ENCODE assay signal across 9 mouse cellular contexts in the genomic region with DNA sequence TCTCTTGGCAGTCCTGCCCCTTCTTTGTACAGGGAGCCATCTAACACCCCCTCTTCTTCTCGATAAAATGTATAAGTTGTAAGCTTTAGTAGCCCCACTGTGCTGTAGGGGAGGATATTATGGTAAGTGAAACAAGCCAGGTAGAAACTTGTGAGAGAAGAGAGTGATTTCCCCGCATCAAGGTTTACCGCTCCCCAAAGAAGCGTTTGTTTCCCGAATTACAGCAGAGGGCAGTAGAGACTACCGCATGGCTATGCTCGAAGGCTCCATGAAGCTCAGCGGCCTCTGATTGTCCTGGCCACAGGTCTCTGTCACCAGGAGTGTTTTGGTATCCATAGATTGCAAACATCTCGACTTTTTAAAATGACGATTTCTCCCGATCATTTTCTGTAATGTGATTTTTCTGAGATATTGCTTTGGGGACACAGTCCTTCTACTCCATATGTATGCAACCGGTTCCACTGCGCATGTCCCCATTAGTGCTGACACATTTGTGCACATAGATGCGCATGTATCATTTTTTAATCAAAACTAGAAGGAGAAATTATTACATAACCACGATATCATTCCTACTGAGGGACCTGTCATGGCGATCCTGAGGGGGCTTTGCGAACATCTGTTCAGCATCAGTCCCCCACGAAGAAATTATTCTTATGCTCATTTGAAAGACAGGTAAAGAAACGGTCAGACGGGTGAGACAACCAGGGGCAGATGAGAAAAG. TPM values are rescaled to one million over a fixed set of nuclear protein-coding genes. Genes with fewer than 3 reads are reported as not detected.
DNase-seq lines count a peak whose midpoint lies in the region; ATAC-seq and TF ChIP-seq lines count a peak whose summit lies in the region.
"Had no signal": no experiment of that assay in that cellular context is flagged by ENCODE, and none has a peak within 500 bp of the region (broad histone marks: within the 10 kb centered on the region; RNA-seq: fewer than 3 reads in every experiment).

No protein-coding gene starts in this region.

- ATAC-seq in frontal cortex, adult (ENCODE audit: low TSS enrichment): peak; percentile 96

- H3K9me3 ChIP-seq in heart, embryonic 10.5 days: 0 out of 2 replicates have a peak, but pooled peaks cover 2% of the 10 kb centered on the region
- H3K9me3 ChIP-seq in CH12.LX (replicated peaks; ENCODE audit: low read length): no peaks in the 10 kb centered on the region
- H3K9me3 ChIP-seq: G1E had no signal

- in situ Hi-C loops in CH12.LX (cut with MboI; ENCODE audit: low pct_ligation_motif_present, low pct_unique_long_range_greater_than_20kb, low sequenced_read_pairs): loop anchor here (5.0 to 10.0 kb wide), 4 partner anchors 121 to 538 kb away; no protein-coding TSS in a partner anchor

- H3K27me3 ChIP-seq in heart, adult 2 months (ENCODE audit: control insufficient read depth, insufficient read depth, low read length): peaks cover 3% of the 10 kb centered on the region; the same call in 1 of the 2 replicates
- H3K27me3 ChIP-seq in heart, embryonic 10.5 days (ENCODE audit: insufficient read depth, poor library complexity, severe bottlenecking): peaks cover 65% of the 10 kb centered on the region
- no peaks in the 10 kb centered on the region for H3K27me3 ChIP-seq in CH12.LX (replicated peaks)

- TF ChIP-seq CTCF in heart, adult 2 months (IDR thresholded peaks at IDR 0.05): peak; percentile 85
- peak; percentile 72 to 97 for TF ChIP-seq CTCF in CH12.LX (conservative IDR thresholded peaks at IDR 0.05 in 1 of 2, IDR thresholded peaks at IDR 0.05 in 1 of 2; ENCODE audit: low read depth in 2 of 2, low read length in 2 of 2)

- TF ChIP-seq EP300 in heart, adult 2 months (IDR thresholded peaks at IDR 0.05; ENCODE audit: insufficient read depth, low read depth, low read length): no peak
- TF ChIP-seq EP300 in CH12.LX (IDR thresholded peaks at IDR 0.05; ENCODE audit: low read length): no peak

- WGBS in heart, adult 2 months: 34% methylated on average over 20 of the region's 20 CpGs
- 30% methylated on average over 20 of the region's 20 CpGs for WGBS in heart, embryonic 10.5 days

- DNase-seq in heart, adult 2 months: no peak
- DNase-seq in heart, embryonic 10.5 days (ENCODE audit: low spot score): no peak
- peak; percentile 61 for DNase-seq in CH12.LX (ENCODE audit: extremely low read depth)
- DNase-seq in cerebellum, adult 18-20 months: peak; percentile 67 to 75
- DNase-seq in left cerebral cortex, postnatal 14 days (ENCODE audit: low spot score in 2 of 2): peak; percentile 31 to 48
- DNase-seq in neural tube, embryonic 10.5 days (ENCODE audit: extremely low spot score, low spot score): peak; percentile 53
- DNase-seq in gastrocnemius, postnatal 25 days: no peak

- intact Hi-C loops in heart, adult 2 months (cut with DNase I): loop anchor here (1.0 to 10.0 kb wide), 4 partner anchors 118 to 738 kb away; no protein-coding TSS in a partner anchor
- intact Hi-C loops in left cerebral cortex, postnatal 14 days (cut with DNase I): loop anchor here (1.0 to 5.0 kb wide), 4 partner anchors 121 to 545 kb away; no protein-coding TSS in a partner anchor

- TF ChIP-seq RAD21 in CH12.LX (IDR thresholded peaks at IDR 0.05; ENCODE audit: low read depth, low read length): peak; percentile 96

- H3K27ac ChIP-seq in heart, adult 2 months: no peak overlapping the region
- H3K27ac ChIP-seq in heart, embryonic 10.5 days: no peak overlapping the region
- H3K27ac ChIP-seq in CH12.LX (ENCODE audit: insufficient read depth, low read depth): no peak overlapping the region

- no peak overlapping the region for H3K4me2 ChIP-seq in CH12.LX (ENCODE audit: insufficient read depth, low read depth, poor library complexity, severe bottlenecking)

- H3K4me1 ChIP-seq in heart, adult 2 months (ENCODE audit: control insufficient read depth, insufficient read depth, low read length): no peaks in the 10 kb centered on the region
- peaks cover 11% of the 10 kb centered on the region for H3K4me1 ChIP-seq in heart, embryonic 10.5 days
- H3K4me1 ChIP-seq in CH12.LX (ENCODE audit: control insufficient read depth in 1 of 2, insufficient read depth in 2 of 2): peaks cover 2 to 8% of the 10 kb centered on the region in 2 experiments

- no peaks in the 10 kb centered on the region for H3K79me2 ChIP-seq in heart, adult 2 months (replicated peaks; ENCODE audit: control insufficient read depth, insufficient read depth, low read length)
- no peaks in the 10 kb centered on the region for H3K79me2 ChIP-seq in CH12.LX (replicated peaks; ENCODE audit: control insufficient read depth, extremely low read depth, insufficient read depth, poor library complexity, severe bottlenecking)

- H3K4me3 ChIP-seq in heart, adult 2 months: no peak overlapping the region
- H3K4me3 ChIP-seq in heart, embryonic 10.5 days: no peak overlapping the region
- no peak overlapping the region for H3K4me3 ChIP-seq in CH12.LX (replicated peaks in 1 of 3; ENCODE audit: low read depth in 2 of 3, low read length in 2 of 3, poor library complexity in 1 of 3)

- H3K36me3 ChIP-seq in heart, adult 2 months (ENCODE audit: control insufficient read depth, insufficient read depth, low read length): no peaks in the 10 kb centered on the region
- no peaks in the 10 kb centered on the region for H3K36me3 ChIP-seq in heart, embryonic 10.5 days
- no peaks in the 10 kb centered on the region for H3K36me3 ChIP-seq in CH12.LX (replicated peaks in 1 of 2; ENCODE audit: control insufficient read depth in 1 of 2, insufficient read depth in 1 of 2, low read length in 1 of 2)
- H3K36me3 ChIP-seq: G1E had no signal

- no peak for TF ChIP-seq POLR2A in heart, adult 2 months (IDR thresholded peaks at IDR 0.05; ENCODE audit: insufficient read depth, low read depth, low read length)
- no peak for TF ChIP-seq POLR2A in CH12.LX (IDR thresholded peaks at IDR 0.05; ENCODE audit: low read depth, low read length)

- H3K9ac ChIP-seq in heart, adult 2 months (ENCODE audit: low read depth, low read length): no peak overlapping the region
- H3K9ac ChIP-seq in CH12.LX (ENCODE audit: insufficient read depth, low read depth): no peak overlapping the region

- dilution Hi-C loops in CH12.LX (cut with MboI; ENCODE audit: extremely low pct_ligation_motif_present, extremely low pct_unique_long_range_greater_than_20kb, low sequenced_read_pairs): no loop called here

TF ChIP-seq in CH12.LX, 34 proteins besides CTCF, POLR2A, EP300 and RAD21 (continues in another document):
- TF ChIP-seq NELFE (IDR thresholded peaks at IDR 0.05; ENCODE audit: low read depth, low read length) (no peak), MAZ (IDR thresholded peaks at IDR 0.05; ENCODE audit: low read depth, low read length) (no peak), UBTF (IDR thresholded peaks at IDR 0.05; ENCODE audit: low read depth, low read length) (no peak), MXI1 (IDR thresholded peaks at IDR 0.05; ENCODE audit: low read depth, low read length) (no peak), IRF4 (IDR thresholded peaks at IDR 0.05; ENCODE audit: low read depth, low read length) (no peak), MAX (IDR thresholded peaks at IDR 0.05; ENCODE audit: low read length) (peak; percentile 50; the same call in 1 of the 2 replicates), BHLHE40 (IDR thresholded peaks at IDR 0.05; ENCODE audit: low read depth, low read length) (no peak), MYC (IDR thresholded peaks at IDR 0.05; ENCODE audit: low read depth, low read length) (0 out of 2 replicates have a peak, but pooled peaks have one; percentile 49), KAT2A (IDR thresholded peaks at IDR 0.05; ENCODE audit: insufficient replicate concordance, low read length) (no peak), E2F4 (IDR thresholded peaks at IDR 0.05; ENCODE audit: insufficient replicate concordance, low read depth, low read length) (no peak), ZMIZ1 (IDR thresholded peaks at IDR 0.05; ENCODE audit: low read depth, low read length) (no peak), ZKSCAN1 (IDR thresholded peaks at IDR 0.05; ENCODE audit: borderline replicate concordance, low read depth, low read length) (no peak), JUN (IDR thresholded peaks at IDR 0.05; ENCODE audit: insufficient read depth, low read depth, low read length) (no peak), MAFK (IDR thresholded peaks at IDR 0.05; ENCODE audit: insufficient replicate concordance, low read length) (no peak), PAX5 (IDR thresholded peaks at IDR 0.05; ENCODE audit: low read length) (no peak), POLR2AphosphoS2 (IDR thresholded peaks at IDR 0.05; ENCODE audit: low read depth, low read length) (no peak), JUND (conservative IDR thresholded peaks at IDR 0.05; ENCODE audit: low read depth, low read length) (no peak), SMC3 (IDR thresholded peaks at IDR 0.05; ENCODE audit: low read depth, low read length) (peak; percentile 96), CHD1 (IDR thresholded peaks at IDR 0.05; ENCODE audit: low read depth, low read length) (no peak), HCFC1 (IDR thresholded peaks at IDR 0.05; ENCODE audit: low read depth, low read length) (no peak)

RNA-seq across cellular contexts. Expression of a gene that starts 13.7 kb away (rescaled TPM):
- 100 to 1,000 TPM; 136 to 161 TPM for total RNA-seq in heart, adult 2 months (2021)
- polyA plus RNA-seq in heart, adult 2 months (2012; rRNA removed): 57.6 and 101 TPM in 2 replicates
- polyA plus RNA-seq in heart, embryonic 10.5 days (2016; fragmentation: Nextera tagmentation; extraction: Ambion mirVana): 705 and 1,033 TPM in 2 replicates
- total RNA-seq in CH12.LX (2012; rRNA removed) (3,603 and 3,941 TPM in 2 replicates), CH12.LX (2014; rRNA removed) (8,076 and 8,441 TPM in 2 replicates)
- polyA plus RNA-seq in CH12.LX (2012; ENCODE audit: insufficient read length, low read depth): 6,953 and 7,125 TPM in 2 replicates
- 100 to 1,000 TPM; 157 to 166 TPM for total RNA-seq in left cerebral cortex, postnatal 14 days (2021)
- total RNA-seq in gastrocnemius, postnatal 25 days (2021): 100 to 1,000 TPM; 103 to 105 TPM

RNA-seq across cellular contexts. Expression of a gene that starts 26.7 kb away (rescaled TPM):
- total RNA-seq in heart, adult 2 months (2021): not detected
- polyA plus RNA-seq in heart, adult 2 months (2012; rRNA removed): not detected in 2 replicates
- polyA plus RNA-seq in heart, embryonic 10.5 days (2016; fragmentation: Nextera tagmentation; extraction: Ambion mirVana): 0.28 TPM in 1 of 2 replicates, not detected in the other
- total RNA-seq in CH12.LX (2012; rRNA removed) (not detected in 2 replicates), CH12.LX (2014; rRNA removed) (not detected in 2 replicates)
- not detected in 2 replicates for polyA plus RNA-seq in CH12.LX (2012; ENCODE audit: insufficient read length, low read depth)
- not detected for total RNA-seq in left cerebral cortex, postnatal 14 days (2021)
- not detected for total RNA-seq in gastrocnemius, postnatal 25 days (2021)
- total RNA-seq: G1E had no signal

RNA-seq across cellular contexts. Expression of a gene that starts 29.5 kb away (rescaled TPM):
- total RNA-seq in heart, adult 2 months (2021): 1 to 10 TPM; 3.3 to 4.1 TPM
- polyA plus RNA-seq in heart, adult 2 months (2012; rRNA removed): 3.0 and 3.7 TPM in 2 replicates
- 1.1 and 2.6 TPM in 2 replicates for polyA plus RNA-seq in heart, embryonic 10.5 days (2016; fragmentation: Nextera tagmentation; extraction: Ambion mirVana)
- not detected in 2 replicates for total RNA-seq in CH12.LX (2012; rRNA removed)
- total RNA-seq in CH12.LX (2014; rRNA removed): not detected in 2 replicates
- polyA plus RNA-seq in CH12.LX (2012; ENCODE audit: insufficient read length, low read depth): 0.41 TPM in 1 of 2 replicates, not detected in the other
- total RNA-seq in left cerebral cortex, postnatal 14 days (2021): 1 to 10 TPM; 2.5 to 3.7 TPM
- 1 to 10 TPM; 1.8 to 2.0 TPM for total RNA-seq in gastrocnemius, postnatal 25 days (2021)
- total RNA-seq: G1E had no signal
- polyA plus RNA-seq: G1E had no signal

Comparison
In these comparisons a context has a peak if more than half of its experiments do, and no peak if none do; other contexts are left out.
1. DNase-seq: peak in CH12.LX (single experiment), cerebellum, adult 18-20 months (2 of 2), left cerebral cortex, postnatal 14 days (2 of 2) and neural tube, embryonic 10.5 days (single experiment); none in heart, adult 2 months (0 of 2), heart, embryonic 10.5 days (single experiment) and gastrocnemius, postnatal 25 days (single experiment).
2. RNA of a gene that starts 13.7 kb away (total RNA-seq): 3,603 to 8,441 TPM in CH12.LX; 157 to 166 TPM in left cerebral cortex, postnatal 14 days, 136 to 161 TPM in heart, adult 2 months and 103 to 105 TPM in gastrocnemius, postnatal 25 days; every median in the first group is over 10 times any median in the second.